Mouse (Mus musculus) MEL (cell line): ENCODE results near the gene Dnajc30. TPM values are rescaled to one million over a fixed set of nuclear protein-coding genes. Genes with fewer than 3 reads are reported as not detected.

ENCODE experiments used
- DNase-seq: peaks from one replicate; pipeline ENCODE4 v3.0.0; 2011; ENCODE audit warnings: low read depth, low spot score
- H3K27ac ChIP-seq: 2 replicates; pipeline ENCODE4 v1.5.1; 2012; ENCODE audit warnings: low read depth, mild to moderate bottlenecking, control low read depth, low read length, moderate library complexity; ENCODE audit not compliant: control insufficient read depth
- H3K27me3 ChIP-seq, 2 experiments: fragments of 150-350 bp in 1 of 2; sonication (generic) in 1 of 2; 2 replicates each; pipeline ENCODE4 v1.6.1; 2012; ENCODE audit warnings: low read length in 2 of 2, mild to moderate bottlenecking in 2 of 2, improper control_type of control experiment in 1 of 2, moderate library complexity in 1 of 2; ENCODE audit not compliant: insufficient read depth in 2 of 2, control insufficient read depth in 1 of 2
- H3K36me3 ChIP-seq, 2 experiments: 2 replicates each; pipeline ENCODE4 v1.6.1; 2012 to 2014; ENCODE audit warnings: low read length in 2 of 2, improper control_type of control experiment in 1 of 2, inconsistent platforms in 1 of 2, mild to moderate bottlenecking in 1 of 2; ENCODE audit not compliant: insufficient read depth in 2 of 2, control insufficient read depth in 1 of 2
- H3K4me1 ChIP-seq, 2 experiments: fragments of 150-350 bp in 1 of 2; sonication (generic) in 1 of 2; 2 replicates each; pipeline ENCODE4 v1.6.1; 2012; ENCODE audit warnings: low read length in 2 of 2, improper control_type of control experiment in 1 of 2, mild to moderate bottlenecking in 1 of 2; ENCODE audit not compliant: insufficient read depth in 2 of 2, control insufficient read depth in 1 of 2
- H3K4me3 ChIP-seq, 2 experiments: fragments of 150-350 bp in 1 of 2; sonication (generic) in 1 of 2; 2 replicates each; pipeline ENCODE4 v1.5.1; 2012; ENCODE audit warnings: low read depth in 2 of 2, low read length in 2 of 2, mild to moderate bottlenecking in 2 of 2, moderate library complexity in 2 of 2, control low read depth in 1 of 2, improper control_type of control experiment in 1 of 2; ENCODE audit not compliant: control insufficient read depth in 1 of 2, insufficient read depth in 1 of 2
- H3K79me2 ChIP-seq: 2 replicates; pipeline ENCODE4 v1.6.1; 2012; ENCODE audit warnings: mild to moderate bottlenecking, low read length, moderate library complexity; ENCODE audit not compliant: control insufficient read depth, poor library complexity, insufficient read depth
- H3K9ac ChIP-seq: 2 replicates; pipeline ENCODE4 v1.6.1; 2012; ENCODE audit warnings: low read depth, mild to moderate bottlenecking, control low read depth, low read length, moderate library complexity; ENCODE audit not compliant: control insufficient read depth, poor library complexity, severe bottlenecking
- H3K9me3 ChIP-seq: fragments of 150-350 bp; sonication (generic); replicated peaks from 2 replicates; pipeline ENCODE4 v1.6.1; 2012; ENCODE audit warnings: mild to moderate bottlenecking, low read length, improper control_type of control experiment, moderate library complexity; ENCODE audit not compliant: insufficient read depth
- BHLHE40 ChIP-seq: IDR thresholded peaks from 2 replicates; pipeline ENCODE4 v1.6.1; 2012; ENCODE audit warnings: low read depth, mild to moderate bottlenecking, inconsistent platforms, low read length, improper control_type of control experiment, borderline replicate concordance
- ELF1 ChIP-seq: IDR thresholded peaks from 2 replicates; pipeline ENCODE4 v1.6.1; 2014; ENCODE audit warnings: low read depth, mild to moderate bottlenecking, inconsistent platforms, low read length, improper control_type of control experiment, moderate library complexity
- EP300 ChIP-seq, 2 experiments: IDR thresholded peaks; 2 replicates each; pipeline ENCODE4 v1.6.1; 2011; ENCODE audit warnings: improper control_type of control experiment in 2 of 2, low read length in 2 of 2, low read depth in 1 of 2, mild to moderate bottlenecking in 1 of 2
- ETS1 ChIP-seq: IDR thresholded peaks from 2 replicates; pipeline ENCODE4 v1.6.1; 2012; ENCODE audit warnings: low read depth, mild to moderate bottlenecking, inconsistent platforms, low read length, improper control_type of control experiment, moderate library complexity
- GATA1 ChIP-seq: IDR thresholded peaks from 2 replicates; pipeline ENCODE4 v1.6.1; 2011; ENCODE audit warnings: low read depth, low read length, improper control_type of control experiment
- HCFC1 ChIP-seq: IDR thresholded peaks from 2 replicates; pipeline ENCODE4 v1.6.1; 2012; ENCODE audit warnings: low read depth, mild to moderate bottlenecking, inconsistent platforms, low read length, improper control_type of control experiment, moderate library complexity
- JUND ChIP-seq: IDR thresholded peaks from 2 replicates; pipeline ENCODE4 v1.6.1; 2011; ENCODE audit warnings: low read depth, mild to moderate bottlenecking, improper control_type of control experiment, low read length
- KAT2A ChIP-seq: conservative IDR thresholded peaks from 2 replicates; pipeline ENCODE4 v1.6.1; 2012; ENCODE audit warnings: low read depth, low read length, improper control_type of control experiment, inconsistent platforms
- MAFK ChIP-seq: IDR thresholded peaks from 2 replicates; pipeline ENCODE4 v1.6.1; 2011; ENCODE audit warnings: low read depth, mild to moderate bottlenecking, low read length, improper control_type of control experiment, borderline replicate concordance
- MAZ ChIP-seq: IDR thresholded peaks from 2 replicates; pipeline ENCODE4 v1.6.1; 2012; ENCODE audit warnings: low read depth, mild to moderate bottlenecking, inconsistent platforms, low read length, improper control_type of control experiment
- MEF2A ChIP-seq: IDR thresholded peaks from 2 replicates; pipeline ENCODE4 v1.6.1; 2014; ENCODE audit warnings: low read depth, mild to moderate bottlenecking, inconsistent platforms, low read length, improper control_type of control experiment; ENCODE audit not compliant: poor library complexity, insufficient replicate concordance, severe bottlenecking; ENCODE audit errors: extremely low read depth
- MXI1 ChIP-seq: IDR thresholded peaks from 2 replicates; pipeline ENCODE4 v1.6.1; 2011; ENCODE audit warnings: mild to moderate bottlenecking, low read depth, low read length, improper control_type of control experiment
- NELFE ChIP-seq: IDR thresholded peaks from 2 replicates; pipeline ENCODE4 v1.6.1; 2011; ENCODE audit warnings: low read depth, low read length, improper control_type of control experiment
- RCOR1 ChIP-seq: IDR thresholded peaks from 2 replicates; pipeline ENCODE4 v1.6.1; 2012; ENCODE audit warnings: low read depth, mild to moderate bottlenecking, inconsistent platforms, low read length, improper control_type of control experiment
- TAL1 ChIP-seq: IDR thresholded peaks from 2 replicates; pipeline ENCODE4 v1.6.1; 2012; ENCODE audit warnings: mild to moderate bottlenecking, inconsistent platforms, low read length, moderate library complexity, mixed read lengths
- USF1 ChIP-seq: IDR thresholded peaks from 2 replicates; pipeline ENCODE4 v1.6.1; 2014; ENCODE audit warnings: low read depth, mild to moderate bottlenecking, inconsistent platforms, low read length, improper control_type of control experiment, moderate library complexity
- USF2 ChIP-seq, 2 experiments: IDR thresholded peaks; 2 replicates each; pipeline ENCODE4 v1.6.1; 2011 to 2012; ENCODE audit warnings: improper control_type of control experiment in 2 of 2, low read length in 2 of 2, borderline replicate concordance in 1 of 2, inconsistent platforms in 1 of 2, low read depth in 1 of 2, mild to moderate bottlenecking in 1 of 2; ENCODE audit not compliant: insufficient read depth in 1 of 2
- polyA plus RNA-seq, 2 experiments: library from polyadenylated mRNA; stranded (reverse) in 1 of 2; unstranded in 1 of 2; fragments of >175 nt in 1 of 2; fragments of >200 nt in 1 of 2; gene quantifications; 2 replicates each; pipeline versions ENCODE4 v1.2.1 to v1.2.4; 2012; ENCODE audit warnings: low replicate concordance in 2 of 2, low read depth in 1 of 2; ENCODE audit not compliant: insufficient read length in 2 of 2, insufficient read depth in 1 of 2, missing spikeins in 1 of 2
- total RNA-seq: library from RNA; depleted of rRNA; stranded (reverse); fragments of 300-350 nt; gene quantifications from 2 replicates; pipeline ENCODE4 v1.2.3, GENCODE M21; 2012

Gene Dnajc30
- total and polyA plus RNA-seq, 3 experiments = 7.4 to 15.6 TPM; not detected in 1

DNA sequence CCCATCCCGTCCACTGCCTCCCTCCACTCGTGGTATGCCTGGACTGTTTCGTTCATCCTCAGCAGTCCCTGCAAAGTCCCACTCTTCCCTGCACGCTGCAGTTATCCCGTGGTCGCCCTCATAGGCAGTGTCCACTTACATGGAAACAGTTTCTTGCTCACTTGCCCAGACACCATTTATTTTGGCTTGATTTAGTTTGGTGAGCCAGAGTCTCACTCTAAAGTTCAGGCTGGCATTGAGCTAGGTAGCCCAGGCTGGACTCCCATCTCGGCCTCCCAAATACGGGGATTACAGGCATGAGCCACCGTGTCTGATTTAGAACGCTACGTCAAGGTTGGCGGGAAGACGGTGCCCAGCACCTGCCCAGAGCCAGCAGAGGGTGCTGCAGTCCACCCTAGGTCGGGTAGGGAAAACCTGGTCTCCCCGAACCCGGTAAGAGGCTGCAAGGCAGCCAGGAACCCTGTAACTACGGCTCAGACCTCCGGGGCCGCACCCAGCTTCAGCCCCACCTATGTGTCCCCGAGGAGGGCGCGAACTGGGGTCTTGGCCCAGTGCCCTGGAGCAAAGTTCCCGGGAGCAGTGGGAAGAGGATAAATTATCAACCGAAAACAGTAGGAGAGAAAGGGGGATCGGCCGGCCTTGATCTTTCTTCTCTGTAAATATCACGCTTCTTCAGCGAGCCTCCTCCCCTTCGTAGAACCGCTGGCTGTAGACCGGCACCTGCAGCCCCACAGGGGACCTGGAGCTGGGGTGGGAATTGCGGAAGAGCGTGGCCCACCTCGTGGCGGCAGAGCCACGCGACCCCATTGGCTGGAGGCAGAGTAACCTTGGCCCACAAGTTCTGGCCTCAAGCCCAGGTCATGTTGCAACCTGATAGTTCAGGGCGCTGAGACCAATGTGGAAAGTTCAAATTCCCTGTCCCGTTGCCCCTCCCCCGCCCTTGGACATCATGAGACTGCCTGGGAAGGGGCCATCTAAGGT is 43.8 kb downstream of the Dnajc30 start:
- Histone ChIP-seq H3K9me3 (no peaks in the 10 kb centered on the region), H3K27ac (no peak overlapping the region), H3K4me3 (no peak overlapping the region), H3K79me2 (no peaks in the 10 kb centered on the region), H3K4me1 (no peaks in the 10 kb centered on the region), H3K36me3 (no peaks in the 10 kb centered on the region), H3K9ac (no peak overlapping the region), H3K27me3 (no peaks in the 10 kb centered on the region)
- no peak for DNase-seq
- TF ChIP-seq RCOR1 (no peak), MAZ (no peak), KAT2A (no peak), USF2 (IDR thresholded peaks at IDR 0.05; ENCODE audit: borderline replicate concordance in 1 of 2, insufficient read depth in 1 of 2, low read depth in 1 of 2, low read length in 2 of 2) (no peak), NELFE (no peak), MXI1 (no peak), JUND (no peak), MEF2A (no peak), GATA1 (no peak)

DNA sequence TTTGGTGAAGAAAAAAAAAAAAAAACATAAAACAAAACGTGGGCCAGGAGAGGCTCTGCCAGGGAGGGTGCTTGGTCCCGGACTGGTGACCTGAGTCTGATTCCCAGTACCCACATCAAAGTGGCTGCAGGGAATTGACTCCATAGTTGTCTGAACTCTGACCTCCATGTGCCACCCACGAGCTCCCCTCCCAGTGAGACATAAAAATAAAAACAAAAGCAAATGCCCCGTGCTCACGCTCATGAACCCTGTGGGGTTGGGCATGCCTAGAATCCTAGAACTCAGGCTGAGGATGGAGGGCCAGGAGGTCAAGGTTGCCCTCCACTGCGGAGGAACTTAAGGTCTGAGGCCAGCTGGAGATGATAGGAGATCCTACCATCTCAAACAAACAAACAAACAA is 45.0 kb downstream of the Dnajc30 start:
- no peak for DNase-seq
- no peaks in the 10 kb centered on the region for H3K27me3 ChIP-seq
- no peak for TF ChIP-seq ETS1
- no peak for TF ChIP-seq TAL1
- no peak for TF ChIP-seq USF1
- TF ChIP-seq MAZ = no peak
- no peak for TF ChIP-seq ELF1
- no peak for TF ChIP-seq BHLHE40
- no peak for TF ChIP-seq EP300 (IDR thresholded peaks at IDR 0.05; ENCODE audit: low read depth in 1 of 2, low read length in 2 of 2)
- no peak for TF ChIP-seq RCOR1
- TF ChIP-seq USF2 (IDR thresholded peaks at IDR 0.05; ENCODE audit: borderline replicate concordance in 1 of 2, insufficient read depth in 1 of 2, low read depth in 1 of 2, low read length in 2 of 2) = no peak
- no peak for TF ChIP-seq MAFK
- no peak for TF ChIP-seq HCFC1

More for the DNA sequence above, 45.0 kb downstream of the Dnajc30 start:
- Histone ChIP-seq H3K9ac (no peak overlapping the region), H3K9me3 (no peaks in the 10 kb centered on the region), H3K4me1 (no peaks in the 10 kb centered on the region), H3K36me3 (no peaks in the 10 kb centered on the region), H3K27ac (no peak overlapping the region), H3K79me2 (no peaks in the 10 kb centered on the region), H3K4me3 (no peak overlapping the region)
